Mouse (Mus musculus): ENCODE results near the gene Homer2. TPM values are rescaled to one million over a fixed set of nuclear protein-coding genes. Genes with fewer than 3 reads are reported as not detected.

The Homer2 gene
- polyA plus RNA-seq, 1 experiment from 2014 or later: 46.9 TPM

DNA sequence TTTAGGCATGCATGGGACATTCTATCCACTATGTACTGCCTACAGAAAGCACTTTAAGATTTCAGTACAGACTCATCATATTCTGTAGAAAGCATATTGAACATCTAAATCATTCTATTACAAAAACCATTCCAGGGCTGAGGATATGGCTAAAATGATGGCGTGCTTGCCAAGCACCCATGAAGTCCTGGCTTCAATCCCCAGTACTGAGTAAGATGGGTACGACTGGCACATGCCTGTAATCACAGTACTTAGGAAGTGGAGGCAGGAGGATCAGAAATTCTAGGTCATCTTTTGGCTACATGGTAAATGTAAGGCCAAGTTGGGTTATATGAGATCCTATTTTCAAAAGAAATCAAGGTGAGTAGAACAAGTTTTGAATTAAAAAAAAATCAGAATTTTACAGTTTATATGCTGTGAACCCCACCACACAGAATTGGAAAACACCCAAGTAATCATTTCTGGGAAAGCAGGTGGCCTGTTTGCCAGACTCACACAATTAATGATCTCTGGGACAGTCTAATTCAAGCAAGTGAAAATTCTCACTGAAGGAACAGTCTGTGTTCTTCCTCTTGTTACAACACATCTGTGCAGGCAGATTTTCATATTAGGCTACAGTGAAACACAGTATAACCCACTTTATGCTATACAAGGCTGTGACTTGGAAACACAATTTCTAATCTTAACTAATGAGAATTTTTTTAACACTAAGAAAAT is 49.5 kb downstream of the Homer2 start:
- Histone ChIP-seq H3K9me3 (no peaks in the 10 kb centered on the region), H3K27ac (no peak overlapping the region), H3K4me1 (replicated peaks) (no peaks in the 10 kb centered on the region), H3K36me3 (no peaks in the 10 kb centered on the region), H3K27me3 (replicated peaks) (no peaks in the 10 kb centered on the region), H3K9ac (no peak overlapping the region), H3K4me3 (replicated peaks) (no peak overlapping the region), H3K4me2 (replicated peaks) (no peak overlapping the region)
- ATAC-seq: no peak
- 82% methylated on average over 2 of the region's 2 CpGs for WGBS

DNA sequence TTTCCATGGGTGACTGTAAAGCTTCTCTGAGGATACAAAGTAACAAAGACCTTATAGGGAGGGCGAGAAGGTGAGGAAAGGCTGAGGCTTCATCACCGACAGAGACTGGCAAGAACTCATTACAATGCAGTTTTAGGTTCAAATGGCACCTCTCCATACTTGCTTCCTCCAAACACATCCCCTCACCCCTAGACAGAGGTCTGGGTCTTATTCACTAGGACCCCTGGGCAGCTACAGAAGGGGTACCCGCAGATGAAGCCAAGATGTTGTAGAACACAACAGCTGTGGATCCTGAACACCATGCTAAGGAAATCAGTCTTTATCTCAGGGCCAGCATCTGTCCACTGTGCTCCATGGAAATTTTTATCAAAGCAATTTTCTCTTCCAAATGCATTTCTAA is 50.3 kb downstream of the Homer2 start:
- Histone ChIP-seq H3K27me3 (replicated peaks) (no peaks in the 10 kb centered on the region), H3K4me3 (replicated peaks) (no peak overlapping the region), H3K9ac (no peak overlapping the region), H3K27ac (no peak overlapping the region), H3K4me1 (replicated peaks) (no peaks in the 10 kb centered on the region), H3K36me3 (no peaks in the 10 kb centered on the region), H3K4me2 (replicated peaks) (no peak overlapping the region), H3K9me3 (no peaks in the 10 kb centered on the region)
- no peak for ATAC-seq
- WGBS: 85% methylated on average over 3 of the region's 3 CpGs

DNA sequence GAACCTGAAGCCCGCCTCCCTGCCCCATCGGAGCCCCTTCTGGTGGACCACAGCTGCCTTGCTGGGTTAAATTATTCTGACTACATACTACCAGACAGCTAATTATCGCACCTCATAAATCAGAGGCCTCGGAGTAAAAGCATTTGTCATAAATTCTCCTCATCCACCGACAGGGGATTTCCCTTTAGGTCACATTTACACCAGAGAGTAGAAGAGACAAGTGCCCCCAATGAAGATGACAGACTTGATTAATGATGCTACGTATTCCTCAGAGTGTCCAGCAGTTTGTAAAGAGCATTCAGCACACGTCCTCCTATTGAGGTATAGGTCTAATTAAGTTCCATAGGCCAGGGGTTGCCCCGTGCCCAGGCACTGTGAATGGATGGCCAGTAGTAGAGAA is 50.7 kb downstream of the Homer2 start:
- WGBS: 52% methylated on average over 8 of the region's 8 CpGs
- no peaks in the 10 kb centered on the region for H3K36me3 ChIP-seq
- H3K27ac ChIP-seq: no peak overlapping the region
- H3K9ac ChIP-seq: no peak overlapping the region
- H3K4me1 ChIP-seq (replicated peaks): no peaks in the 10 kb centered on the region
- H3K27me3 ChIP-seq (replicated peaks): no peaks in the 10 kb centered on the region
- H3K4me3 ChIP-seq (replicated peaks): no peak overlapping the region
- H3K4me2 ChIP-seq (replicated peaks): no peak overlapping the region
- no peaks in the 10 kb centered on the region for H3K9me3 ChIP-seq
- no peak for ATAC-seq

DNA sequence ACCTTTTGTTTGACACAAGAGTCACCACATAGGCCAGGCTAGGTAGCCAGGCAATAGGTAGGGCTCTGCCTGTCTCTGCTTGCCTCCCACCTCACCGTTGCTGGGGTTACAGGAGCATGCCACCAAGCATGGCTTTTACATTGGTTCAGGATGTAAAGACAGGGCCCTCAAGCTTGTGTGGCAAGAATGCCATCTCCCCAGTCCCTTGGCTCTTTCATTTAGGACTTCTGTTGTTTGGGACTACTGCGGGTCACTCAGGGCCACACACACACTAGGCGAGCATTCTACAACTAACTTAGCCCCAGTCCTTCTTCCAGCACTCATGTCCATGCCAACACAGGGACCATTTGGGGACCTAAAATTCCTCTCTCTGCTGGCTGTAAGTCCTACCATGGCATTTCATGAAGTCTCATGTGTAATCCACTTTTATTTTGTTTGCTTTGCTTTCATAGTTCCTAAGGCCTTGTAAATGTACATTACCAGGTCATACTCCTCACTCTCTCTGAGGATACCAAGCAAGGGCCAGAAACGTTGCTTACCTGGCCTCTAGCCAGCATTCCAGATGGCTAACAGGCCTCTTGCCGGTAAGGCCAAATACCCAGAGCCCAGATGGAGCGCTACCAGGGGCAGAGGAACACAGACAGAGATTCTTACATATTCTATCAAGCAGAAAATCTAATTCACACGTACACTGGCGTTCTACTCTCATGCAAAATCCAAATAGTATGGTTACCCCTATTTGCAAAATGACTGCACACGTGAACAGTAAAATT is 52.2 kb downstream of the Homer2 start:
- 66% methylated on average over 9 of the region's 9 CpGs for WGBS
- Histone ChIP-seq H3K9me3 (no peaks in the 10 kb centered on the region), H3K9ac (no peak overlapping the region), H3K4me3 (replicated peaks) (no peak overlapping the region), H3K27me3 (replicated peaks) (no peaks in the 10 kb centered on the region), H3K36me3 (no peaks in the 10 kb centered on the region), H3K4me2 (replicated peaks) (no peak overlapping the region), H3K27ac (no peak overlapping the region), H3K4me1 (replicated peaks) (no peaks in the 10 kb centered on the region)
- 0 out of 2 replicates have a peak, but pooled peaks have one; percentile 23 for ATAC-seq

DNA sequence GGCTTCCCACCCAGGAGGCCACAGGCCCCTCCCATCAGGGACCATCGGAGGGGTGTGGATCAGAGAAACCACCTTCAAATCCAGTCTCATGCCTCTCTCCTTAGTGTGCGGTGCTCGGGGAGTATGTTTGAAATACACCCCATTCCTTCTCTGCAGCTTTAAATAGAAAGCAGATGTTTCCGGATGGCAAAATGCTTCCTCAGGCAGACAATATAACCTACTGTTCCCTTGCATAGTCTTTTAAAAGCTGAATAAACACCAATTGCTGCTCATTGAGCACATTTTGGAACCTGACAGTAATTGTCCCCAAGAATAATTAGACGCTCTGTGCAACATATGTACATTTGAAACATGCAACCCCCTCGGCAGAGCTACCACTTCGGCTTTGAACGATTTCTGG is 53.3 kb downstream of the Homer2 start:
- H3K9ac ChIP-seq: no peak overlapping the region
- WGBS: 54% methylated on average over 8 of the region's 8 CpGs
- no peak overlapping the region for H3K27ac ChIP-seq
- no peaks in the 10 kb centered on the region for H3K9me3 ChIP-seq
- H3K27me3 ChIP-seq (replicated peaks): no peaks in the 10 kb centered on the region
- H3K4me2 ChIP-seq (replicated peaks): no peak overlapping the region
- H3K4me1 ChIP-seq (replicated peaks): no peaks in the 10 kb centered on the region
- no peak for ATAC-seq
- H3K4me3 ChIP-seq (replicated peaks): no peak overlapping the region
- H3K36me3 ChIP-seq: no peaks in the 10 kb centered on the region

DNA sequence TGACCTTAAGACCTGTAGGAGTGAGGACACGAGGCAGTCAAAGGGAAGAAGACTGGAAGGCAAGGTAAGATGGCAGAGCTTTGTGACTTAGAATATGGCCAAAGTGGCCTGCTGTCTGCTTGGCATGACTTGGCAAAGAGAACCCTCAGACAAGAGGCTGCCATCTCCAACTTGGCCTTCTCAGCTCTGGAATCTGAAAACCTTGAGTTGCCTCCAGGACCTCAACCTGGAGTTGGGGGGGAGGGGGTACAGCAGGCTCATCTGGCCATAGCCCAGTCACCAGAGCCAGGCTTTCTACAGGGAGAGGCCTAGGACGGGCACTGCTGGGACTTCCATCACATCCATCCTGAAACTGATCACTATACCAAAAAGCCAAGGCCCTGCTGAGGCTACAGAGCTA is 55.0 kb downstream of the Homer2 start:
- 82% methylated on average over 2 of the region's 2 CpGs for WGBS
- no peak overlapping the region for H3K27ac ChIP-seq
- ATAC-seq: no peak
- H3K4me3 ChIP-seq (replicated peaks): no peak overlapping the region
- no peak overlapping the region for H3K4me2 ChIP-seq (replicated peaks)
- H3K27me3 ChIP-seq (replicated peaks): no peaks in the 10 kb centered on the region
- no peaks in the 10 kb centered on the region for H3K36me3 ChIP-seq
- no peaks in the 10 kb centered on the region for H3K4me1 ChIP-seq (replicated peaks)
- H3K9me3 ChIP-seq: no peaks in the 10 kb centered on the region
- no peak overlapping the region for H3K9ac ChIP-seq

DNA sequence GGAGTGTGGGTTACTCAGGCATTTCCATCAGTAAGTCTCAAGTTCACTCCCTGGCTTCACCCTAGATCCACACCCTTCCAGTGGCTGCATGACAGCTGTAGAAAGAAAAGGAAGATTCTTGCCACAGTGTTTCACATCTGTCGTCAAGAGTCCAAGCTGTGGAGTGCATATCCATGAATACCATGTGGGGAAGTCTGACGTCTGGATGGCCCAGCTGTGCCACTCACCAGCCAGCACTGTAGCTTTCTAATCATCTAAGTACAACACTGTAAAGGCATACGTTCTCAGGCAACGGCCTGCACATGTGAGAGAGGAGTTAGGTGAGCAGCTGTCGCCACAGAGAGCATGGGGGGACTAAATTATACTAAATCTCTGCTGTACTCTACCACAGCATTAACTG is 56.0 kb downstream of the Homer2 start:
- no peak overlapping the region for H3K27ac ChIP-seq
- WGBS: 59% methylated on average over 5 of the region's 5 CpGs
- H3K9me3 ChIP-seq: no peaks in the 10 kb centered on the region
- H3K9ac ChIP-seq: no peak overlapping the region
- no peaks in the 10 kb centered on the region for H3K27me3 ChIP-seq (replicated peaks)
- no peaks in the 10 kb centered on the region for H3K36me3 ChIP-seq
- no peak overlapping the region for H3K4me2 ChIP-seq (replicated peaks)
- no peak overlapping the region for H3K4me3 ChIP-seq (replicated peaks)
- ATAC-seq: no peak
- H3K4me1 ChIP-seq (replicated peaks): no peaks in the 10 kb centered on the region

DNA sequence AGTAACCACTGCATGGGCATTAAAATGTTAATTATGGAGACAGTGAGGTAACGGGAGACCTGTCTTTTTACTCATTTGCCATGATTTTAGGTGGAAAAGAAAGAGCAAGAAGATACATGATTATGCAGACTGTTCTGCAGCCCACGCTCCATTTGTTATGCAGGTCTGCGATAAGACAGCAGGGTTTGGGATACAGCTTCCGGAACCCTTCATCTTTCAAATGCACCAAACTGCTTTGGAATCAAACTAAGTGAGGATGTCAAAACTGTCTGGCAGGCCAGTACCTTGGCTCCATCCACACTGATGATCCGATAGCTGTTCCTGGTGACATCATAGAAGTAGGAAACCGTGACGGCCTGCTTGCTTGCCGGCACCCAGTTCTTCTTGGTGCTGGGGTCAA is 58.1 kb downstream of the Homer2 start:
- 88% methylated on average over 8 of the region's 8 CpGs for WGBS
- Histone ChIP-seq H3K4me2 (replicated peaks) (no peak overlapping the region), H3K4me3 (replicated peaks) (no peak overlapping the region), H3K27me3 (replicated peaks) (no peaks in the 10 kb centered on the region), H3K4me1 (replicated peaks) (no peaks in the 10 kb centered on the region), H3K36me3 (no peaks in the 10 kb centered on the region), H3K27ac (no peak overlapping the region), H3K9ac (no peak overlapping the region), H3K9me3 (no peaks in the 10 kb centered on the region)
- no peak for ATAC-seq

DNA sequence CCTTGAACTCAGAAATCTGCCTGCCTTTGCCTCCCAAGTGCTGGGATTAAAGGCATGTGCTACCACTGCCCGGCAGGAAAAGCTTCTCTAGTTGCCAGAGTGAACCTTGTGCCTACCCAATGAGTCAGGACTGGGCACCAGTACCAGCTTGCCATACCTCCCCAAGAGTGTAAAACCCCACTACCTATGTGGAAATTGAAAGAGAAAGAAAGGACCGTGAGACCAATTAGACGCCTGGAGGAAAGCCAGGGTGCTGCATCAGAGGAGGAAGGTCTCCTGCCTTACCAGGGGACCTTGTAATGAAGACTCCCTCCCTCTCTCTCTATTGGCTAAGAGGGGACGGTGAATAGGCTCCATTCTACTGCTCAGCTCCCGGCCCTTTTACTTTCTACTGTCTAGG is 59.4 kb downstream of the Homer2 start:
- Histone ChIP-seq H3K4me3 (replicated peaks) (no peak overlapping the region), H3K9me3 (no peaks in the 10 kb centered on the region), H3K36me3 (no peaks in the 10 kb centered on the region)

DNA sequence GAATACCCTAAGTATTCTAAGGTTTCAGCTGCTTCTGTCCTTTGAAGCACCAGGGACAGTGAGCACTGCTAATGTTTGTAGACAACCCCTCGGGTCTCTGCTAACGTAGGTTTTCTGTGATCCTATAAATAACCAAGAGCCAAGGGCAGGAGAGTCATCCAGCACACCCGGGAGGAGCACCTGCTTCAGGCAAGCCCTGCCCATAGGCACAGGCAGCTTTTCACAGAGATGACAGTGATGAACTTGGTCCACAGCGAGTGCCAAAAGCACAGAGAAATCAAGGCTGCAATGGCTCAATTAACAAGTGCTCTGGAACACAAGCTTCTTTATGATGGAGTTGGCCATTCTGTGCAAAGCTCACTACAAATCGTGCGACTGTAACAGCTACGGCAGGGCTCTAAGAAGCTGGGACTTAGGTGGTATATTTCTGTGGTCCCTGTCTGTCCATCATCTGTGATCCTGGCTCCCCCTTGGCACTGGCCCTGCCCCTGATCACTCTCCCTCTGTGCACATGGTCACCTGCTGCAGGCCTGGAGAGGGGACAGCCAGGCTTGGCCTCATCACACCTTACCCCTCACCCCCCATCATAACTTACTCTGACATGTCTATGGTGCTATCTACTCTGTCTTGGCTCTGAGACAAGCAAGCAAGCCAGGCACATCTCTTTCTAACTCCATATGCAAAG is 62.6 kb downstream of the Homer2 start:
- 63% methylated on average over 7 of the region's 7 CpGs for WGBS
- Histone ChIP-seq H3K27me3 (replicated peaks) (no peaks in the 10 kb centered on the region), H3K36me3 (no peaks in the 10 kb centered on the region), H3K9ac (no peak overlapping the region), H3K9me3 (no peaks in the 10 kb centered on the region), H3K4me2 (replicated peaks) (no peak overlapping the region), H3K27ac (no peak overlapping the region), H3K4me1 (replicated peaks) (no peaks in the 10 kb centered on the region), H3K4me3 (replicated peaks) (no peak overlapping the region)
- ATAC-seq: no peak

More for the DNA sequence above, 59.4 kb downstream of the Homer2 start:
- Histone ChIP-seq H3K27me3 (replicated peaks) (no peaks in the 10 kb centered on the region), H3K4me1 (replicated peaks) (no peaks in the 10 kb centered on the region), H3K9ac (no peak overlapping the region), H3K4me2 (replicated peaks) (no peak overlapping the region), H3K27ac (no peak overlapping the region)
- WGBS: 64% methylated on average over 5 of the region's 5 CpGs
- ATAC-seq: no peak

DNA sequence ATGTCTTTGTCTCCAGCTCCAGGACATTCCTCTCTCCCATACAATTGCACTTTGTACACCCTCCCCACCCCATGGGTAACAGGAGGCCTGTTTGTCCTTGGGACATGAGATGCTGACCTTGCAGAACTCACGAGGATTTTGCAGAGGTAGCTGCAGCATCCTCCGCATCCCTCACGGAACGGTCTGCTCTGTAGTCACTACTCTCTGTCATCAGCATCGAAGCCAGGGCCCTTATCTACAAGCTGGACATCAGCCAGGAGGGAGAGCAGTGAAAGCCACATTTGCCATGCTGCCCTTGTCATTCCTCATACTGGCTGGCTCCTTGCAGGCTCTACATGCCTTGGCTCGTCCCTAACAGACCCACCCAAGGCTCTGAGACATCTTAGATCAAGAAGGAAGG is 66.2 kb downstream of the Homer2 start:
- Histone ChIP-seq H3K9me3 (no peaks in the 10 kb centered on the region), H3K4me2 (replicated peaks) (no peak overlapping the region), H3K36me3 (no peaks in the 10 kb centered on the region), H3K4me1 (replicated peaks) (no peaks in the 10 kb centered on the region), H3K4me3 (replicated peaks) (no peak overlapping the region), H3K27me3 (replicated peaks) (no peaks in the 10 kb centered on the region), H3K27ac (no peak overlapping the region), H3K9ac (no peak overlapping the region)
- no peak for ATAC-seq
- 75% methylated on average over 6 of the region's 6 CpGs for WGBS

DNA sequence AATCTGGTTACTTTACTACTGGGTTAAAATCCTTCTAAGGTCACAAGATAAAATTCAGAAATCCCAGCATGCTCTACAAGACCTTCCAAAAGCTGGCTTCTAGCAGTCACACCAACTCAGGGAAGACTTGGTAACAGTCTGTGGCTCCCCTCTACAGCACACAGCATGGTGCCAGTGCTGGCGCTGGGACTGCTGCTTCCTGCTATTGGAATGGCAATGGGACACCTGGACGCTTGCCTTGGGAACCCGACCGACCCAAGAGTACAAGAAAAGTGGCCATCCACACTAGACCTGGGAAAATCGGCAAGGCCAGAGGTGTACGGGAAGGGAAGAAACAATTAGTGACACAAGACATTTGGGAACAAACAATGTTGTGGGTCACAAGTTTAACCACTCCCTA is 74.7 kb downstream of the Homer2 start:
- no peaks in the 10 kb centered on the region for H3K9me3 ChIP-seq
- no peak overlapping the region for H3K27ac ChIP-seq
- H3K36me3 ChIP-seq: no peaks in the 10 kb centered on the region
- H3K4me3 ChIP-seq (replicated peaks): no peak overlapping the region
- no peak overlapping the region for H3K4me2 ChIP-seq (replicated peaks)
- WGBS: 82% methylated on average over 6 of the region's 6 CpGs
- H3K9ac ChIP-seq: no peak overlapping the region
- no peak for ATAC-seq
- no peaks in the 10 kb centered on the region for H3K4me1 ChIP-seq (replicated peaks)
- H3K27me3 ChIP-seq (replicated peaks): no peaks in the 10 kb centered on the region

Measured in intestine, embryonic 15.5 days (tissue).